Mouse (Mus musculus): ENCODE results near the gene Slco1a4.

DNA sequence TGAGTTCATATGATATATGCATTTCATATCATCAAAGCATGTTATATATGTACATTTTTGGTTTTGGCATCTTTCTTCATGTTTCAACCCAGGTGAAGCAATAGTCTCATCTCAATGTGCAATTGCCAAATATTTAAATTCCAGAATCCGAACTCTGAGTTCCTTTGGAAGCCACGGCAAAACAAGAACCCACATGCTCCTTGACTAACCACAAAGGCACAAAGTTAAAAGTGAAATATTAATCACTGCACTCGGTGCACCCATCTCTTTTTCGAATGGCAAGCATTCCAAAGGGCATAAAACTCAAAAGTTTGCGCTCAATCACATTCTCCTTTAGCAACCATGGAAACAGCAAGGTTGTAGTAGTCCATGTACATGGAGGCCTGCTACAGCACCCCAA is 10.0 kb upstream of the Slco1a4 start:
- no peak for TF ChIP-seq MAX (IDR thresholded peaks at IDR 0.05; ENCODE audit: low read length)
- TF ChIP-seq CTCF (IDR thresholded peaks at IDR 0.05 in 2 of 3, conservative IDR thresholded peaks at IDR 0.05 in 1 of 3; ENCODE audit: control insufficient read depth in 1 of 3, insufficient read depth in 1 of 3, low read depth in 2 of 3, low read length in 3 of 3, poor library complexity in 1 of 3, severe bottlenecking in 1 of 3): no peak
- no peak for TF ChIP-seq MXI1 (IDR thresholded peaks at IDR 0.05; ENCODE audit: low read depth, low read length)
- TF ChIP-seq USF2 (IDR thresholded peaks at IDR 0.05; ENCODE audit: borderline replicate concordance in 1 of 2, insufficient read depth in 1 of 2, low read depth in 1 of 2, low read length in 2 of 2): no peak
- no peak for TF ChIP-seq GABPA (IDR thresholded peaks at IDR 0.05; ENCODE audit: low read depth, low read length)
- no peak for TF ChIP-seq SMC3 (IDR thresholded peaks at IDR 0.05; ENCODE audit: low read depth, low read length)
- no peak for TF ChIP-seq MAFK (IDR thresholded peaks at IDR 0.05; ENCODE audit: borderline replicate concordance, low read depth, low read length)
- no peak for TF ChIP-seq EP300 (IDR thresholded peaks at IDR 0.05; ENCODE audit: low read depth in 1 of 2, low read length in 2 of 2)

All from MEL (cell line).